Mouse (Mus musculus) kidney, adult 9 months (tissue): ENCODE data around the gene Gm527.

Experiments used
- DNase-seq: peaks from one replicate; pipeline ENCODE4 v3.0.0; 2022

Gm527 gene

GRCm38 (mm10) chr12:64917578-64918471 lies at the start of gene Gm527:
Gene Gm527 (plus strand): TSS chr12:64917906.
- DNase-seq: peak; percentile 97

DNA sequence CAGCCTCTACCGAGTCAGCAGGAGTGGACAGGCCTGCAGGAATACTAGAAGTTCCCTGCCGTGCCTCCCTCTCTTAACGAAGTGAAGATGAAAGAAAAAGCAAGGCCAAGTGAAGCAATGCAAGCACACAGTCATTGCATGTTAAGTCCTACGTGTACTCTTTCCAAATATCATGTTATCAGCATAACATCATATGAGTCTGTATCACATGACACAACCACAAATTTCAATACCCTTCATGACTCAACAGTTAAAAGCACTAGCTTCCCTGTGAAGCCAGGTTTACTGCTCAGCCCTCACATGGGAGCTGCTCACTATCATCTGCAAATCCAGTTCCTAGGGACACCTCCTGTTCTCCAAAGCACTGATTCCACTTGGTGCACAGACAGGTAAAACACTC lies 46.6 kb upstream of the Gm527 start:
- DNase-seq: no peak

- DNase-seq: peak; percentile 38
Observed at GRCm38 (mm10) chr12:64897060-64897730, 20.5 kb upstream of the Gm527 start.

DNA sequence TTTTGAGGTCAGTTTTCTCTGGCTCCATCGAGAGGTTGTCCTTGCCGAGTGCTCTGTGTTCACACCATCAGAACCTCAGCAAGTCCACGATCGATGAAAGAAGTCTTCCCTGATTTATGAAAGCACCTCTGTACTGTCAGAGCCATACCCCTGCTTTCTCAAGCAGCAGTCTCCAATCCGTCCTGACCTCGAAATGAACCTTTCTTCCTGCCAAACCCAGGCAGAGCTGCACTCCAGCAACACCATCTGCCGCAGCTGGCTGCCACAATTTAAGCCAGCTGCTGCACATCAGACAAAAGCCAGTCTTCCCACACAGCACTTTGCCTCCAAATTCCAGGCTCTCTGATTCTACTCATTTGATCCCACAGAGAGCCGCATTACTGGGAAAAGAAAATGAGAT lies 15.2 kb upstream of the Gm527 start:
- DNase-seq: no peak

DNA sequence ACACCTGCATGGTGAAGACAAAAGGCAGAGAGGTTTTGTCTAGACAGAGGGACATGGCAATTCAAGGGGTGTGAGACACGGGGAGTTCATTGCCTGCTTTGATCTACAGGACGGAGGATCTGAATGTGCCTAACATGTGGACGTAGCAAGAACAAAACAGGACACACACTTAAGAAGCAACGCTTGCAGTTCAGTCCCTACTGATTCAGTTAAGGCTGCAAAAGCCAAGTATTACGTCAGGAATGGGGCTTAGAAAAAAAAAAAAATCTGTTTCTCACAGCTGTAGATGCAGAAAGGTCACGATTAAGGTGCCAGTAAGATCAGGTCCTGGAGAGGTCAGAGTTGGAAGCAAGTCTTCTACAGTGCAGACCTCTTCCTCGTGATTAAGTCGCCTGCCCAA lies 14.5 kb upstream of the Gm527 start:
- no peak for DNase-seq

DNA sequence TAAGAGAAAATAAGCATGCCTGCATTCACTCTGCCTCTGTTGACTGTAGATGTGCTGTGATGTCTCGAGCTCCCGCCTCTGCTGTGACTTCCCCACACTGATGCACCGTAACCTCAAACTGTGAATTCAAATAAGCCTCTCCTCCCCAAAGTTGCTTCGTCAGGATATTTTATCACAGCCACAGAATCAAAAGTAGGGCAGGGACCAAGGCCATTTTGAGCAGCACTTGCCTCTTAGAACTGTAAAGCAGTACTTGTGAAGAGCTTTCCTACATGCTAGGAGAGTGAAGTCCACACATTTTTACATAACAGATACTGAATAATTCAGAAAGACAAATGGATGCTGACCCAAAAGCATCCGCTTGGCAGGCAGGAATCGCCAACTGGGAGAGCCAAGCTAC lies 4.7 kb upstream of the Gm527 start:
- no peak for DNase-seq

- no peak for DNase-seq
Observed at GRCm38 (mm10) chr12:64916735-64917134, 971 bp upstream of the Gm527 start.

DNA sequence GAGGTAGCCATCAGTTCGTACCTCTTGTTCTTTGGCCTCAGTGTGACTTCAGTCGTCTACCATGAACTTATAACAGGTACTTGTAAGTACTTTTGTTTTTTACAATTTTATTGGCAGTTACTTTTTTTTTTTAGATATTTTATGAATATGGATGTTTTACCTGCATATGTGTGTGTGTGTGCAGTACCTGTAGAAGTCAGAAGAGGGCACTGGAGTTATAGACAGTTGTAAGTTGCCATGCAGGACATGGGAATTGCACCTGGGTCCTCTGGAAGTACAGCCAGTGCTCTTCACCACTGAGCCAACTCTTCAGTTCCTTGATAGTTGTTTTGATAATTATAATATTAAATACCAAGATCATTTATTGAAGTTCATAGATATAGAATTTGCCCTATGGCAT lies 19.8 kb downstream of the Gm527 start:
- DNase-seq: peak; percentile 60

DNA sequence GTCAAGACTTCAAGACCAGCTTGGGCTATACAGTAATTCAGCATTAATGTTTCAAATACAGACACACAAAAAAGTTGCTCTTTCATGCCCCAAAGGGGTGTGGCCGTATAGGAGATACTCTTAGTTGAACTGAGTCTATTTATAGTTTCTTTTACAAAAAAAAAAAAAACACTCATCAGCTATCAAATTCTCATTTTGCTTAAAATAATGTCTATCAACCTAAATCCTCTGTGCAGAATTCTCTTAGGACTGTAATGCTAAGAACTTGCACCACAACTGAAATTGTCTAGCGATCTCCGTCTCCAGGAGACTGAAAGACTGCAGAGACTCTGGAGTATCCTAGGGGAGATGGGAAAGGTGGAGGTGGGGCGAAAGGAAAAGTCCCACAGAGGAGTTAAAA lies 46.9 kb downstream of the Gm527 start:
- DNase-seq: no peak

GRCm38 (mm10) chr12:64965124-64966026 lies 47.7 kb downstream of the Gm527 start, which contains the start of the genes Klhl28 and Togaram1:
Gene Klhl28 (minus strand): TSS chr12:64965534.
Gene Togaram1 (plus strand): TSS chr12:64965804.
- peak; percentile 100 for DNase-seq

DNA sequence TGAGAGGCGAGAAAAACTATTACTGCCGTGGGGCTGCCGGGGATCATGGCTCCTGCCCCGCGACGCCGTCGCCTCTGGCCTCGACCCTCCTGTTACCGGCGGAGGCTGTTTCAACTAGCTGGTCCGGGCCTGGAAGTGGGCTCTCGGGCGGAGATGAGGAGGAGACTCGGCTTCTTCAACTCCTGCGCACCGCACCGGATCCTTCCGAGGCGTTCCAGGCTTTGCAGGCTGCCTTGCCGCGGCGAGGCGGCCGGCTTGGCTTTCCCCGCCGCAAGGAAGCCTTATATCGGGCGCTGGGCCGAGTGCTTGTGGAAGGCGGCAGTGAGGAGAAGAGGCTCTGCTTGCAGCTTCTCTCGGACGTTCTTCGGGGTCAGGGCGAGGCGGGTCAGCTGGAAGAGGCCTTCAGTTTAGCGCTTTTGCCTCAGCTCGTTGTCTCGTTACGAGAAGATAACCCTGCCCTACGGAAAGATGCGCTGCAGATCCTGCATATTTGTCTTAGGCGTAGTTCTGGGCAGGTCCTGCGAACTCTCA lies 48.5 kb downstream of the Gm527 start:
- DNase-seq: no peak

GRCm38 (mm10) chr12:64966652-64967435 lies 49.1 kb downstream of the Gm527 start:
- DNase-seq: no peak

- peak; percentile 38 for DNase-seq
Observed at GRCm38 (mm10) chr12:64967470-64967869, 49.8 kb downstream of the Gm527 start.

DNA sequence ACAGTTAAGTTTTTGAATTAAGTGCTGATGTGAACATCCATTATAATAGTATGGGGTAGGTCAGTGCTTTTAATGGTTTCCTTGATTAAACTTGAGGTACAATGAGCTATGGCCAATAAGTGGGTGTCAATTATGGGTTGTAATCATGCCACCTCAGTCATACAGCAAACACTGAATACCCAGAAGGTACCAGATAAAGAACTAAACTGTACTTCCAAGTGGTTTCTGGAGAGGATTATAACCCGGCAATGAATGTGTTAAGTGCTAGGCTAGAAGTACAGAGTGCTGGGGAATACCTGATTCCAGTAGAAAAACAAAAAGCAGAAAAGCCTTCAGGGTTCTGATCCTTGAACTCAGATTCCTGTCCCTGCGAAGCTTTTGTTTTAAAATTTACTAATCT lies 50.4 kb downstream of the Gm527 start:
- no peak for DNase-seq

DNA sequence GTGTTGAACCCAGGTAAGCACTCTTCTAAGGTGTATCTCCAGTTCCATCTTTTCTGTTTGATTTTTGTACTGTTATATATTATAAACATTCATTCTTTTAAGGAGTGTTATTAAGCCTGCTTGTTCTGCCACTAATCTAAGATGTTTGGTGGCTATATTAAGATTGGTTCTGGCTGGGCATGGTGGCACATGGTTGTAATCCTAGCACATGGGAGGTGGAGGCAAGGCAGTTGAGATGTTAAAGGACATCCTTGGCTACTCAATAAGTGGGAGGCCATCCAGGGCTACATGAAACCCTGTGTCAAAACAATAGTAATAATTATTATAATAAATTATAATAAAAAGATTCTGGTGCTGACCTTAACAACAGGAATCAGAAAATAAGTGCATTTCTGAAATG lies 53.7 kb downstream of the Gm527 start:
- no peak for DNase-seq

GRCm38 (mm10) chr12:64972063-64972462 lies 54.4 kb downstream of the Gm527 start:
- no peak for DNase-seq
